Mouse (Mus musculus) limb, embryonic 10.5 days (tissue): ENCODE results near the gene Col4a2. TPM values are rescaled to one million over a fixed set of nuclear protein-coding genes. Genes with fewer than 3 reads are reported as not detected.

Source experiments
- DNase-seq: peaks from one replicate; pipeline ENCODE4 v3.0.0-alpha.2; 2017; ENCODE audit warnings: low spot score
- H3K27ac ChIP-seq: fragments of 300-500 bp; sonication (generic); 2 replicates; pipeline ENCODE4 v1.5.1; 2016; ENCODE audit warnings: mild to moderate bottlenecking
- H3K27me3 ChIP-seq: fragments of 300-500 bp; sonication (generic); 2 replicates; pipeline ENCODE4 v1.6.1; 2016; ENCODE audit warnings: low read depth, mild to moderate bottlenecking; ENCODE audit not compliant: poor library complexity, severe bottlenecking
- H3K36me3 ChIP-seq: fragments of 300-500 bp; sonication (generic); 2 replicates; pipeline ENCODE4 v1.6.1; 2016; ENCODE audit warnings: mild to moderate bottlenecking, moderate library complexity
- H3K4me1 ChIP-seq: fragments of 300-500 bp; sonication (generic); 2 replicates; pipeline ENCODE4 v1.6.1; 2016
- H3K4me3 ChIP-seq: fragments of 300-500 bp; sonication (generic); 2 replicates; pipeline ENCODE4 v1.5.1; 2016; ENCODE audit warnings: mild to moderate bottlenecking, moderate library complexity
- H3K9me3 ChIP-seq: fragments of 300-500 bp; sonication (generic); replicated peaks from 2 replicates; pipeline ENCODE4 v1.6.1; 2016; ENCODE audit warnings: mild to moderate bottlenecking
- WGBS: fragments of 180-500 bp; shearing (Covaris S2); methylation state at CpG from one replicate; pipeline ENCODE4 v1.1.7; 2016; 5-methylcytosine and 5-hydroxymethylcytosine counted together
- polyA plus RNA-seq: library from polyadenylated mRNA; unstranded; fragments of >200 nt; fragmentation: Nextera tagmentation; extraction: Ambion mirVana; gene quantifications from 2 replicates; pipeline ENCODE4 v1.2.1, GENCODE M21; 2016

Gene Col4a2
- polyA plus RNA-seq, 1 experiment from 2014 or later, result 53.0 TPM

DNA sequence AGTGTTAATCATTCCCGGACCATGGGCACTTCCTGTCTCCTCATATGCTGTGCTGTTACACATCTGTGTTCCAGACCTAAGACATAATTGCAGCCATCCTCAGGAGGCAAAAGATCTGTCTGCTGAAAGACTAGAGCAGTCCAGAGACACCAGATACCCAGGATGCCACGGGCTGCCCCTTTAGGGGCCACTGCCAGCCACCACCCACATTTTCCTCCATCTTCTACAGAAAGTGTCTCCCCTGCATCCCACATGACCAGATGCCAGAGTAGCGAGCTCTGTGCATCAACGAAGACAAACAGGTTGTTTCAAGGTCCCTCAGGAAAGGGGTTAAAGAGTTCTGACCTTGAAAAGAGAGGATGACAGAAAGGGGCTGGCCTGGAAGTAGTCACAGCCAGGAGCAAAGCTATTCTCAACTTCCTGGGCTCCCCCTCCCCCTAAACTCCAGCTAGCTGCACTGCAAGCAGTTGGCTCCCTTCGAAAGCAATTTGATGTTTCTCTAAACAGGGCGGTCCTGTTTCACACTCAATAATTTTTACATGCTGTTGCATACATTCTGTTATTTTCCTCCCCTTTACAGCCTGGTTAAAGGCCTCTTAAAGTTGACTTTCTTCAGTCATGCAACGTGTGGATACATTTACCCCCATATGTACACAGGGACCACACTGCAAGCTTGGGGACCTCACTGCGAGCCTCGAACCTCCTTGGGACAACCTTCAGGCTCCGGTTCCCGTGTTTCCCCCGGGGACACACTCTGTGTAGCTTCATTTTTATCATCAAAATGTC, 13.9 kb upstream of the Col4a2 start:
- Histone ChIP-seq H3K4me1 (peaks cover 59% of the 10 kb centered on the region), H3K27ac (peak overlapping the region; percentile 80), H3K36me3 (peaks cover 6% of the 10 kb centered on the region; the same call in 1 of the 2 replicates), H3K4me3 (peak overlapping the region; percentile 18; the same call in 1 of the 2 replicates), H3K27me3 (no peaks in the 10 kb centered on the region), H3K9me3 (no peaks in the 10 kb centered on the region)
- WGBS, result 31% methylated on average over 12 of the region's 12 CpGs
- peak; percentile 54 for DNase-seq

- Histone ChIP-seq H3K27ac (peak overlapping the region; percentile 80), H3K4me3 (no peak overlapping the region), H3K4me1 (peaks cover 64% of the 10 kb centered on the region), H3K9me3 (no peaks in the 10 kb centered on the region), H3K36me3 (peaks cover 5% of the 10 kb centered on the region; the same call in 1 of the 2 replicates), H3K27me3 (no peaks in the 10 kb centered on the region)
- no peak for DNase-seq
- WGBS, result 61% methylated on average over 3 of the region's 3 CpGs
These were observed 13.3 kb upstream of the Col4a2 start for GRCm38 (mm10) chr8:11299317-11299602.

DNA sequence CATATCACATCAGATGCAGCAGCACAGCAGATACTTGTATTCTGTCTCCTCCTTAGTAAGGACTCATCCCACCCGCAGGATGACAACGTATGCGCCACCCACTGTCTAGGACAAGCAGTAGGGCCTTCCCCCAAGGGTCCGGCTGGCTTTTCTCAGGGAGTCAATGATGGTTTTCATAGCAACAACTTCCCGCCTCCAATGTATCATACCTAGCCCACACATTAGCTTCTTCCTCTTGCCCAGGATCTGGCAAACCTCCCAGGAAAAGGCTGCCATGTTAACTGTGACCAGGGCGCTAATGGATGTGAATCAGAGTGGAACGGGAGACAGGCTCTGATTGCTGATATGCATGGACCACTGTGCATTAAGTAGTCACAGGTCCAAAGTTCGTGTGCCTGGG, 12.2 kb upstream of the Col4a2 start:
- no peaks in the 10 kb centered on the region for H3K9me3 ChIP-seq
- H3K27me3 ChIP-seq, result no peaks in the 10 kb centered on the region
- no peak overlapping the region for H3K27ac ChIP-seq
- 87% methylated on average over 8 of the region's 8 CpGs for WGBS
- DNase-seq, result no peak
- H3K4me1 ChIP-seq, result peaks cover 72% of the 10 kb centered on the region
- H3K4me3 ChIP-seq, result no peak overlapping the region
- H3K36me3 ChIP-seq, result peaks cover 5% of the 10 kb centered on the region; the same call in 1 of the 2 replicates

DNA sequence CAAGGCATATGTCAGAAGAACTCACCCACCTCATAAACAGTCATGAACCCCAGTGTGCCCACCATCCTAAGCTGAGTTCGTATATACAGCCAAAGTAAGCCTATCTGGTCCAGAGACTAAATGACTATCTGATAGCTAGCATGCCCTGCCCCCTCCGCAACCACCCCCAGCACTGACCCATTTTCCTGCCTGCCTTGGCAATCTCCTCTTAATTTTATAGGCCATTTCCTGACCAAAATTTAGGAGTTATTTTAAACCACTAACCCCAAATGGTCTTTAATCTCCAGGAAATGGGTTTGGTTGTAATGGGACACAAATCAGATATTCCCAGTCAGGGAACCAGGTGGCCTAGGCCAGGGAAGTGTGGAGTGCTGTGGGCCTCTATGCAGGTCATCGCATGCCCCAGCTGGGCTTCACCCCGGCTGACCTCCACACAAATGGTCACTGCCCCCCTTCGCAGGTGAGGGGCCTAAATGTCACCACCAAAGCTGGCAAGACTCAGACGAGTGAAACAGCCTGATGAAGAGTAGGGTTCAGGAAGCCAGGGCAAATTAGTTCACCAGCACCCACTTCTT, 8.5 kb upstream of the Col4a2 start:
- Histone ChIP-seq H3K4me1 (peaks cover 60% of the 10 kb centered on the region), H3K9me3 (no peaks in the 10 kb centered on the region), H3K27me3 (no peaks in the 10 kb centered on the region), H3K27ac (no peak overlapping the region), H3K4me3 (no peak overlapping the region), H3K36me3 (peaks cover 30% of the 10 kb centered on the region)
- 61% methylated on average over 6 of the region's 6 CpGs for WGBS
- DNase-seq, result no peak

GRCm38 (mm10) chr8:11305539-11305938, 7.1 kb upstream of the Col4a2 start:
- Histone ChIP-seq H3K36me3 (peaks cover 30% of the 10 kb centered on the region), H3K9me3 (no peaks in the 10 kb centered on the region), H3K27ac (no peak overlapping the region), H3K4me3 (no peak overlapping the region), H3K4me1 (peaks cover 60% of the 10 kb centered on the region), H3K27me3 (no peaks in the 10 kb centered on the region)
- WGBS, result 92% methylated on average over 1 of the region's 1 CpGs
- no peak for DNase-seq

DNA sequence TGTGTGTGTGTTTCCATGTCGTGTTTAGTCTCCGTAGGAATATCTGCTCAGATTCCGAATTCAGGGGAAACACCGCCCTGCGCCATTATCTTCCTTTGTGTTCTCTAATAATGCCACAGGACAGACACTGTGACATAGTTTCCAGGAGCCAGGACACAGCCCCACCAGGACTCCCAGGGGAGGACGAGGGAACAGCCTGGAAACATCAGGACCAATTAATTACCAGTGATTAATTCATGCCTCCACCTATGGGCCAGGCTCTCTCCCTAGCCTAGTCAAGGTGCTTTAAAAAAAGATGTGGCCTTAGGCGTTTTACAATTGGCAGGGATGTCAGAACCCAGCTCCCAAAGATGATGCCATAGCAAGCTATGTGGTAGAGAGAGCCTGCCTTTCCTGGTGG, 5.2 kb upstream of the Col4a2 start:
- WGBS, result 81% methylated on average over 7 of the region's 7 CpGs
- no peak overlapping the region for H3K27ac ChIP-seq
- no peaks in the 10 kb centered on the region for H3K9me3 ChIP-seq
- peaks cover 71% of the 10 kb centered on the region for H3K4me1 ChIP-seq
- H3K27me3 ChIP-seq, result no peaks in the 10 kb centered on the region
- DNase-seq, result no peak
- H3K36me3 ChIP-seq, result peaks cover 28% of the 10 kb centered on the region
- H3K4me3 ChIP-seq, result no peak overlapping the region

- Histone ChIP-seq H3K9me3 (no peaks in the 10 kb centered on the region), H3K36me3 (peaks cover 25% of the 10 kb centered on the region), H3K27me3 (peaks cover 3% of the 10 kb centered on the region; the same call in 1 of the 2 replicates), H3K27ac (no peak overlapping the region), H3K4me1 (peaks cover 75% of the 10 kb centered on the region), H3K4me3 (no peak overlapping the region)
- DNase-seq, result no peak
- 85% methylated on average over 7 of the region's 7 CpGs for WGBS
These were observed 4.0 kb upstream of the Col4a2 start for GRCm38 (mm10) chr8:11308570-11308998.

DNA sequence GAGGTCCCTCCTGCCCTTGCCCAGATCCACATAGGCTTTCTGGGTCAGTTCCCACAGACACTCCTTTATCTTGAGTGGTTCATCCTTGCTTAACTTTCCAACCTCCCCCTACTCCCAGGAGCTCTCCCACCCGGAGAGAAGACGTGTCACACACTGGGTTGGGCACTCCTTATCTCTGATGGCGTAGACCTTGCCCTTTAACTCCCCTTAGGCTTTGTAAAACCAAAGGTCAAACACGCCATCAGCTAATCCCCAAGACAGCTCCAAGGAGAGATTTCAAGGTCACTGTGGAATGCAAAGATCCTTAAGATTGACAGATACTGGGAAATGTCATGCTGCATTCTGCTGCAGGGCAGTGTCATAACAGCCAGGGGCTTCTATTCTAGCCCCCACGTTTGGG, 3.4 kb upstream of the Col4a2 start:
- Histone ChIP-seq H3K27ac (no peak overlapping the region), H3K36me3 (peaks cover 25% of the 10 kb centered on the region), H3K9me3 (no peaks in the 10 kb centered on the region), H3K27me3 (peaks cover 6% of the 10 kb centered on the region; the same call in 1 of the 2 replicates), H3K4me1 (peaks cover 76% of the 10 kb centered on the region), H3K4me3 (no peak overlapping the region)
- DNase-seq, result no peak
- 69% methylated on average over 5 of the region's 5 CpGs for WGBS

DNA sequence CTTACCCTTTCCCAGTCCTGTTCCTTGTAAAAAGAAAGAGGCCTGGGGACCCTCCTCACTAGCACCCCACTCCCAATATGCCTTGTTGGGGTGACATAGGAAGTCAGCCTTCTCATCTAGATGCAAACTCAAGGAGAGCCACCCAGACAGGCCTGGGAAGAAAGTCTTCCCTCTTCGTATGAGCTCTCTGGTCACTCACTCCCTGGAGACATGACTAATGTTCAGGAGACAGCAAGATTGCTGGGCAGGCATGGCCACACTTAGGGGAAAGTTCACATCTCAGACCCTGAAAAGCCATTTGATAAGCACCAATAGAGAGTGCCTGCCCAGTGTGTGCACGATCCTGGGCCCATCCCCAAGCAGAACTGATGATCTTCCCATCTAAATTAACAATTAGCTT, 2.6 kb upstream of the Col4a2 start:
- Histone ChIP-seq H3K27me3 (peaks cover 6% of the 10 kb centered on the region; the same call in 1 of the 2 replicates), H3K4me1 (peaks cover 76% of the 10 kb centered on the region)
- 65% methylated on average over 2 of the region's 2 CpGs for WGBS

GRCm38 (mm10) chr8:11311681-11312348, 790 bp upstream of the Col4a2 start:
- Histone ChIP-seq H3K27ac (peak overlapping the region; percentile 98), H3K4me1 (peaks cover 78% of the 10 kb centered on the region), H3K27me3 (peaks cover 6% of the 10 kb centered on the region; the same call in 1 of the 2 replicates), H3K4me3 (peak overlapping the region; percentile 89), H3K9me3 (no peaks in the 10 kb centered on the region), H3K36me3 (peaks cover 27% of the 10 kb centered on the region)
- under 1% methylated on average over 34 of the region's 34 CpGs for WGBS
- DNase-seq, result peak; percentile 65

More for the DNA sequence above, 2.6 kb upstream of the Col4a2 start:
- Histone ChIP-seq H3K9me3 (no peaks in the 10 kb centered on the region), H3K36me3 (peaks cover 30% of the 10 kb centered on the region), H3K4me3 (peak overlapping the region; percentile 21), H3K27ac (no peak overlapping the region; the same call in 1 of the 2 replicates)
- no peak for DNase-seq

- H3K4me1 ChIP-seq, result peaks cover 69% of the 10 kb centered on the region
- H3K36me3 ChIP-seq, result peaks cover 17% of the 10 kb centered on the region
- peak overlapping the region; percentile 89 for H3K4me3 ChIP-seq
- 1% methylated on average over 45 of the region's 45 CpGs for WGBS
- peaks cover 6% of the 10 kb centered on the region; the same call in 1 of the 2 replicates for H3K27me3 ChIP-seq
- peak; percentile 68 for DNase-seq
- peak overlapping the region; percentile 98 for H3K27ac ChIP-seq
- no peaks in the 10 kb centered on the region for H3K9me3 ChIP-seq
These were observed 839 bp downstream of the Col4a2 start for GRCm38 (mm10) chr8:11313176-11314111.

DNA sequence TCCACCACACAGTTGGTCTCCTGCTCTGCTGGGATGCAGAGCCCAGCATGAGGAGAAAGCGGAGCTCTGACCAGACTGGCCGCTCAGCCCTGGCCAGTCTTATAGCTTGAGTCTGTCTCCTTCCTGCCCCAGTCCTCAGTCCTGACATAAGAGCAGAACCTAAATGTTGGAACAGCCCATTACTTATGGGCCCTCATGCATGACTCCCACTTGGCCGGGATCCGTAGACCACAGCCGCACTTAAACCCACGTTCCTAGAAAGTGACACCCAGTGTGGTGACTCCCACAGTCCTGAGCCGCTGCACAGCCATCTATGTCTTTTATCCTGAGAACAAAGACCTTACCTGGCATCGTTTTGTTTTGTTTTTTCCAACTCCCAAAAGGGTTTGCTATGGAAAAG, 2.0 kb downstream of the Col4a2 start:
- 88% methylated on average over 8 of the region's 8 CpGs for WGBS
- peaks cover 21% of the 10 kb centered on the region for H3K36me3 ChIP-seq
- H3K4me3 ChIP-seq, result peak overlapping the region; percentile 89
- peaks cover 59% of the 10 kb centered on the region for H3K4me1 ChIP-seq
- no peak for DNase-seq
- H3K9me3 ChIP-seq, result no peaks in the 10 kb centered on the region
- peak overlapping the region; percentile 98 for H3K27ac ChIP-seq
- peaks cover 6% of the 10 kb centered on the region; the same call in 1 of the 2 replicates for H3K27me3 ChIP-seq
